Mouse (Mus musculus) C2C12 (cell line): Measurements from ENCODE around the gene Siah1b. TPM values are rescaled to one million over a fixed set of nuclear protein-coding genes. Genes with fewer than 3 reads are reported as not detected.

Source experiments
- H3K27me3 ChIP-seq: one replicate; pipeline ENCODE4 v1.6.1; 2011; ENCODE audit not compliant: control insufficient read depth, insufficient read depth, insufficient read length
- H3K36me3 ChIP-seq: one replicate; pipeline ENCODE4 v1.6.1; 2011; ENCODE audit not compliant: control insufficient read depth, insufficient read depth
- H3K4me3 ChIP-seq: one replicate; pipeline ENCODE4 v1.5.1; 2011; ENCODE audit warnings: mild to moderate bottlenecking, control low read depth; ENCODE audit not compliant: poor library complexity, insufficient read depth, severe bottlenecking
- H3K79me2 ChIP-seq: one replicate; pipeline ENCODE4 v1.6.1; 2011; ENCODE audit not compliant: control insufficient read depth, insufficient read depth
- H3K79me3 ChIP-seq: one replicate; pipeline ENCODE4 v1.6.1; 2011; ENCODE audit warnings: low read depth, control low read depth
- H3ac ChIP-seq: one replicate; pipeline ENCODE3; 2011; ENCODE audit warnings: low read depth; ENCODE audit not compliant: control insufficient read depth, insufficient read length
- CEBPB ChIP-seq: IDR thresholded peaks from one replicate; pipeline ENCODE4 v1.6.1; 2011; ENCODE audit warnings: low read depth, mild to moderate bottlenecking, control low read depth, moderate library complexity
- CTCF ChIP-seq: IDR thresholded peaks from one replicate; pipeline ENCODE4 v1.5.1; 2011; ENCODE audit not compliant: control insufficient read depth, insufficient read depth, insufficient read length
- FOSL1 ChIP-seq: IDR thresholded peaks from one replicate; pipeline ENCODE4 v1.8.0; 2011; ENCODE audit warnings: mild to moderate bottlenecking, low read length; ENCODE audit not compliant: poor library complexity, insufficient read depth, severe bottlenecking
- MAX ChIP-seq: IDR thresholded peaks from one replicate; pipeline ENCODE4 v1.6.1; 2011; ENCODE audit warnings: mild to moderate bottlenecking, control low read depth
- MYOD1 ChIP-seq: IDR thresholded peaks from one replicate; pipeline ENCODE4 v1.6.1; 2011; ENCODE audit warnings: low read depth; ENCODE audit not compliant: control insufficient read depth, insufficient read length
- MYOG ChIP-seq: IDR thresholded peaks from one replicate; pipeline ENCODE4 v1.6.1; 2011; ENCODE audit not compliant: control insufficient read depth, insufficient read length; ENCODE audit errors: extremely low read depth
- USF1 ChIP-seq: IDR thresholded peaks from one replicate; pipeline ENCODE4 v1.6.1; 2011; ENCODE audit warnings: low read depth, mild to moderate bottlenecking, control low read depth, moderate library complexity
- polyA plus RNA-seq: library from polyadenylated mRNA; unstranded; fragments of >200 nt; fragmentation: generic; extraction: Trizol; gene quantifications from one replicate; pipeline ENCODE4 v1.2.1, GENCODE M21; 2012; ENCODE audit warnings: missing spikeins

The Siah1b gene
- polyA plus RNA-seq, 1 experiment = 16.3 TPM

DNA sequence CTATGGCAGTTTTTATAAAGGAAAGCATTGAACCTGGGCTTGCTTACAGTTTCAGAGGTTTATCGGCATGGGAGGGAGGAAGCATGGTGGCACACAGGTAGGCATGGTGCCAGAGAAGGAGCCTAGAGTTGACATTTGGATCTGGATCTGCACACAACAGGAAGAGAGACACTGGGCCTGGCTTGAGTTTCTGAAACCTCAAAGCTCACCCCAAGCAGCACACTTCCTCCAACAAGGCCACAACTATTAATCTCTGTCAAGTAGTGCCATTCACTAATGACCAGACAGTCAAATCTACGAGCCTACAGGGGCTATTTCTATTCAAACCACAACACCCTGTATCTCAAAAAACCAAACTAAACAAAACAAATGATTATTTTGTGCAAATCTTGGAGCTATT, 29.6 kb downstream of the Siah1b start:
- H3K79me2 ChIP-seq = no peaks in the 10 kb centered on the region
- H3K27me3 ChIP-seq = no peaks in the 10 kb centered on the region
- H3K4me3 ChIP-seq = no peak overlapping the region
- H3K79me3 ChIP-seq = no peaks in the 10 kb centered on the region
- no peaks in the 10 kb centered on the region for H3K36me3 ChIP-seq
- TF ChIP-seq CTCF (no peak), USF1 (no peak), FOSL1 (no peak), MYOG (no peak), CEBPB (no peak), MAX (no peak), MYOD1 (no peak)
- no peak overlapping the region for H3ac ChIP-seq

- Histone ChIP-seq H3K36me3 (no peaks in the 10 kb centered on the region), H3ac (no peak overlapping the region), H3K79me2 (no peaks in the 10 kb centered on the region), H3K79me3 (no peaks in the 10 kb centered on the region), H3K27me3 (no peaks in the 10 kb centered on the region), H3K4me3 (no peak overlapping the region)
- TF ChIP-seq CTCF = no peak
- TF ChIP-seq CEBPB = no peak
- TF ChIP-seq MYOG = no peak
- no peak for TF ChIP-seq FOSL1
- no peak for TF ChIP-seq USF1
- no peak for TF ChIP-seq MAX
- TF ChIP-seq MYOD1 = no peak
These were observed 34.2 kb downstream of the Siah1b start for GRCm38 (mm10) chrX:164042069-164042468.

DNA sequence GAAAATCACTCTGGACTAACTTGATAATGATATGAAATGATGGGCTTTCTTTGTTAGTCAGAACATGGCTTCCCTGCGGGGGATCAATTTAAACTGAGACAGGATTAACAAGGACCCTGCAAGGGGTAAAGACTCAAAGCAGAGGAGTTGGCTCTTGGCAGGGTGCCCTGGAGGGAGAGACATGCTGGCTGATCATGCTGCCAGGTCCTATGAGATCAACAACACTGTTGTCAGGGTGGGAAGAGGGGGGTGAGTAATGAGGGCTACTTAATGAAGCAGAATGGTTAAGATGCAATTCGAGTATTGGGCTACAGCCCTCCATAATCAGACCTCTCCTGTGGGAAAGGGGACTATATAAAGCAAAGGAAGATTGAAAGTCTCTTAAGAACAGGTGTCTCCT, 37.4 kb downstream of the Siah1b start:
- Histone ChIP-seq H3K4me3 (no peak overlapping the region), H3K79me3 (no peaks in the 10 kb centered on the region), H3ac (no peak overlapping the region), H3K27me3 (no peaks in the 10 kb centered on the region), H3K79me2 (no peaks in the 10 kb centered on the region), H3K36me3 (no peaks in the 10 kb centered on the region)
- TF ChIP-seq MAX (no peak), CTCF (no peak), MYOG (no peak), USF1 (no peak), MYOD1 (no peak), CEBPB (no peak), FOSL1 (no peak)

DNA sequence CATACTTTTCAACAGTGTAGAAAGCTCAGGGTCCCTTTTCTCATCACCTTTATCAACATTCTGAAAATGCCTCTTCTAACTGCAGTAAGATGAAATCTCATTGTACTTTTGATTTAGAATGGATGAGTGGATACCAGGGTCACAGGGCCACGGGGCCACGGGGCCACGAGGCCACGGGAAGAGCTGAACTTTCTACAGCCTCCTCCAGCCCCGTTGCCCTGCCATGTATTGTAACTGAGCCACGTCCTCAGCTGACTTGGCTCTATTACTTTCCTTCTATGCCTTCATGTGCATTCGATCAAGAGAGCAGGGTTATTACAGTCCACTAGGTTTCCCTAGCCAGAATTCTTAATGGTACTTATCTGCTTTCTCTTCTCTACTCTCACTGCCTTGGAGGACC, 40.4 kb downstream of the Siah1b start:
- H3K27me3 ChIP-seq = no peaks in the 10 kb centered on the region
- TF ChIP-seq MYOG = no peak
- no peak for TF ChIP-seq MYOD1
- TF ChIP-seq MAX = no peak
- TF ChIP-seq CEBPB = no peak
- TF ChIP-seq USF1 = no peak
- no peak for TF ChIP-seq CTCF
- TF ChIP-seq FOSL1 = no peak
- H3ac ChIP-seq = no peak overlapping the region
- H3K4me3 ChIP-seq = no peak overlapping the region
- H3K36me3 ChIP-seq = no peaks in the 10 kb centered on the region
- H3K79me2 ChIP-seq = no peaks in the 10 kb centered on the region
- no peaks in the 10 kb centered on the region for H3K79me3 ChIP-seq

GRCm38 (mm10) chrX:164035401-164035800, 40.9 kb downstream of the Siah1b start:
- Histone ChIP-seq H3K79me3 (no peaks in the 10 kb centered on the region), H3ac (no peak overlapping the region), H3K4me3 (no peak overlapping the region), H3K27me3 (no peaks in the 10 kb centered on the region), H3K79me2 (no peaks in the 10 kb centered on the region), H3K36me3 (no peaks in the 10 kb centered on the region)
- TF ChIP-seq MYOG = no peak
- TF ChIP-seq CTCF = no peak
- no peak for TF ChIP-seq USF1
- no peak for TF ChIP-seq CEBPB
- TF ChIP-seq MAX = no peak
- no peak for TF ChIP-seq FOSL1
- no peak for TF ChIP-seq MYOD1

GRCm38 (mm10) chrX:164032526-164032925, 43.8 kb downstream of the Siah1b start:
- TF ChIP-seq CEBPB (no peak), MYOD1 (no peak)
- H3K4me3 ChIP-seq = no peak overlapping the region
- no peaks in the 10 kb centered on the region for H3K79me2 ChIP-seq
- H3K36me3 ChIP-seq = no peaks in the 10 kb centered on the region
- no peaks in the 10 kb centered on the region for H3K27me3 ChIP-seq
- H3K79me3 ChIP-seq = no peaks in the 10 kb centered on the region
- H3ac ChIP-seq = no peak overlapping the region
